Mouse (Mus musculus) liver, postnatal 0 days (tissue): ENCODE measurements around the gene Sult1d1. TPM values are rescaled to one million over a fixed set of nuclear protein-coding genes. Genes with fewer than 3 reads are reported as not detected.
"Not testable (repeated sequence)": the region's sequence is repeated elsewhere in the genome, so short reads cannot be mapped to it uniquely, and the experiment has no call there.

Source experiments
- ATAC-seq: fragments of 200-750 bp; cut with Nextera tagmentation; 2 replicates; pipeline ENCODE4 v1.8.0; 2017; ENCODE audit warnings: mild to moderate bottlenecking, moderate library complexity
- DNase-seq: peaks from one replicate; pipeline ENCODE4 v3.0.0-alpha.2; 2016
- H3K27ac ChIP-seq: fragments of 300-500 bp; sonication (generic); 2 replicates; pipeline ENCODE4 v1.5.1; 2014; ENCODE audit warnings: antibody characterized with exemption, moderate library complexity, mild to moderate bottlenecking, low read depth
- H3K27me3 ChIP-seq: fragments of 300-500 bp; sonication (generic); 2 replicates; pipeline ENCODE4 v1.6.1; 2014; ENCODE audit warnings: low read length, control low read depth, mixed read lengths; ENCODE audit not compliant: insufficient read depth
- H3K36me3 ChIP-seq: fragments of 300-500 bp; sonication (generic); replicated peaks from 2 replicates; pipeline ENCODE4 v1.6.1; 2014; ENCODE audit warnings: mild to moderate bottlenecking, control low read depth, low read length, moderate library complexity, mixed read lengths; ENCODE audit not compliant: insufficient read depth
- H3K4me1 ChIP-seq: fragments of 300-500 bp; sonication (generic); 2 replicates; pipeline ENCODE4 v1.6.1; 2014; ENCODE audit warnings: antibody characterized with exemption, mild to moderate bottlenecking, control low read depth; ENCODE audit not compliant: insufficient read depth
- H3K4me2 ChIP-seq: fragments of 300-500 bp; sonication (generic); 2 replicates; pipeline ENCODE4 v1.6.1; 2014; ENCODE audit warnings: low read depth, mild to moderate bottlenecking, low read length, moderate library complexity, mixed read lengths
- H3K4me3 ChIP-seq: fragments of 300-500 bp; sonication (generic); 2 replicates; pipeline ENCODE4 v1.5.1; 2014; ENCODE audit warnings: low read depth, low read length
- H3K9ac ChIP-seq: fragments of 300-500 bp; sonication (generic); replicated peaks from 2 replicates; pipeline ENCODE4 v1.6.1; 2014; ENCODE audit warnings: mild to moderate bottlenecking, moderate library complexity
- H3K9me3 ChIP-seq: fragments of 300-500 bp; sonication (generic); 2 replicates; pipeline ENCODE4 v1.6.1; 2016; ENCODE audit warnings: mild to moderate bottlenecking, control low read depth, low read length, mixed read lengths
- CTCF ChIP-seq: sonication (generic); IDR thresholded peaks from 2 replicates; pipeline ENCODE4 v1.5.1; 2016; ENCODE audit warnings: antibody characterized with exemption, low read depth
- EP300 ChIP-seq: IDR thresholded peaks from 2 replicates; pipeline ENCODE4 v1.6.1; 2016; ENCODE audit warnings: antibody characterized with exemption, low read depth, mild to moderate bottlenecking
- WGBS: fragments of 180-500 bp; shearing (Covaris S2); extraction: QIAGEN DNeasy Blood & Tissue Kit; methylation state at CpG from one replicate; pipeline ENCODE4 v1.1.7; 2014; ENCODE audit not compliant: insufficient replicate concordance; 5-methylcytosine and 5-hydroxymethylcytosine counted together
- polyA plus RNA-seq: library from polyadenylated mRNA; unstranded; fragments of >200 nt; fragmentation: Nextera tagmentation; extraction: Ambion mirVana; gene quantifications from 2 replicates; pipeline ENCODE4 v1.2.1, GENCODE M21; 2015

The Sult1d1 gene
- polyA plus RNA-seq, 1 experiment from 2014 or later = 57.9 TPM

GRCm38 (mm10) chr5:87562526-87562925, 6.3 kb downstream of the Sult1d1 start:
- ATAC-seq (no peak), DNase-seq (no peak)
- Histone ChIP-seq H3K9ac (no peak overlapping the region), H3K4me1 (no peaks in the 10 kb centered on the region), H3K27ac (no peak overlapping the region), H3K9me3 (no peaks in the 10 kb centered on the region), H3K36me3 (0 out of 2 replicates have a peak, but pooled peaks cover 2% of the 10 kb centered on the region), H3K27me3 (no peaks in the 10 kb centered on the region), H3K4me2 (no peak overlapping the region), H3K4me3 (no peak overlapping the region)
- WGBS = 59% methylated on average over 4 of the region's 4 CpGs
- TF ChIP-seq CTCF (no peak), EP300 (no peak)

GRCm38 (mm10) chr5:87560145-87560544, 8.7 kb downstream of the Sult1d1 start:
- no peak overlapping the region for H3K27ac ChIP-seq
- WGBS = 59% methylated on average over 5 of the region's 5 CpGs
- no peak overlapping the region for H3K4me2 ChIP-seq
- no peaks in the 10 kb centered on the region for H3K4me1 ChIP-seq
- H3K4me3 ChIP-seq = no peak overlapping the region
- H3K9ac ChIP-seq = no peak overlapping the region
- H3K9me3 ChIP-seq = no peaks in the 10 kb centered on the region
- TF ChIP-seq EP300 = no peak
- TF ChIP-seq CTCF = peak; percentile 30
- H3K27me3 ChIP-seq = no peaks in the 10 kb centered on the region
- H3K36me3 ChIP-seq = 0 out of 2 replicates have a peak, but pooled peaks cover 2% of the 10 kb centered on the region
- DNase-seq (no peak), ATAC-seq (no peak)

DNA sequence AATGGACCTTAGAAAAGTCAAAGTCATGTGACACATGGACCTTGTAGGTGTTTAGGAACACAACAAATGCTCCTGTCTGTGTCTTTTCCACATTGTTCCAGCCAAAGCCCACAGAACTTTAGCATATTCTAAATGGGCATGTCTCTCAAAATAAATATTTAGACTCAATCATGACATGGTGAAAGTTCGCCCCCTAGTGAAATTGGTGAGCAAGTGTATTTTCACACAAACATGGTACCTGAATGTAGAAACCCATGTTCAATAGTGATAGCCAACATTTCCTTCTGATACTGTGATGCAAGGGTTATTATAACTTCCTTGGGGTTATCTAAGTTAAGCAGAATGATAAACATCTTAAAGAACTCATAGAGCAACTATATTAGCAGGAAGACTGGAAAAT, 17.9 kb downstream of the Sult1d1 start:
- Histone ChIP-seq H3K4me2 (no peak overlapping the region), H3K36me3 (no peaks in the 10 kb centered on the region), H3K9ac (no peak overlapping the region), H3K4me1 (no peaks in the 10 kb centered on the region), H3K9me3 (no peaks in the 10 kb centered on the region), H3K27ac (no peak overlapping the region), H3K27me3 (no peaks in the 10 kb centered on the region), H3K4me3 (no peak overlapping the region)
- TF ChIP-seq CTCF (peak; percentile 50), EP300 (no peak)
- ATAC-seq (no peak), DNase-seq (no peak)
- WGBS = 36% methylated on average over 1 of the region's 1 CpGs

- Histone ChIP-seq H3K4me1 (no peaks in the 10 kb centered on the region), H3K27me3 (no peaks in the 10 kb centered on the region), H3K36me3 (no peaks in the 10 kb centered on the region), H3K9ac (no peak within 1 kb of the TSS), H3K27ac (peak within 1 kb of the TSS; percentile 85), H3K4me2 (no peak within 1 kb of the TSS), H3K9me3 (no peaks in the 10 kb centered on the region), H3K4me3 (no peak within 1 kb of the TSS)
- DNase-seq (no peak), ATAC-seq (peak; percentile 64; the same call in 1 of the 2 replicates)
- WGBS = 76% methylated on average over 2 of the region's 2 CpGs
- TF ChIP-seq EP300 (no peak), CTCF (no peak)
Observed at GRCm38 (mm10) chr5:87538111-87538510, 30.7 kb downstream of the Sult1d1 start, which contains the start of gene Sult1b1. TSS of gene Sult1b1 (minus strand) at chr5:87538195.

GRCm38 (mm10) chr5:87535994-87536644, 32.7 kb downstream of the Sult1d1 start:
- no peak overlapping the region; the same call in 1 of the 2 replicates for H3K9ac ChIP-seq
- H3K36me3 ChIP-seq = no peaks in the 10 kb centered on the region
- DNase-seq = peak; percentile 47
- H3K27me3 ChIP-seq = no peaks in the 10 kb centered on the region
- no peaks in the 10 kb centered on the region for H3K9me3 ChIP-seq
- peak; percentile 94 for ATAC-seq
- no peaks in the 10 kb centered on the region for H3K4me1 ChIP-seq
- H3K4me2 ChIP-seq = no peak overlapping the region
- H3K27ac ChIP-seq = peak overlapping the region; percentile 85
- no peak for TF ChIP-seq EP300
- H3K4me3 ChIP-seq = no peak overlapping the region
- WGBS = 45% methylated on average over 4 of the region's 4 CpGs

- Histone ChIP-seq H3K4me2 (no peak overlapping the region), H3K27ac (peak overlapping the region; percentile 57; the same call in 1 of the 2 replicates), H3K9me3 (no peaks in the 10 kb centered on the region), H3K4me3 (no peak overlapping the region), H3K4me1 (no peaks in the 10 kb centered on the region), H3K27me3 (no peaks in the 10 kb centered on the region), H3K36me3 (no peaks in the 10 kb centered on the region), H3K9ac (no peak overlapping the region)
- TF ChIP-seq EP300 = no peak
- TF ChIP-seq CTCF = no peak
- WGBS = 38% methylated on average over 2 of the region's 2 CpGs
- ATAC-seq (peak; percentile 66), DNase-seq (no peak)
Observed at GRCm38 (mm10) chr5:87532288-87532687, 36.5 kb downstream of the Sult1d1 start.

DNA sequence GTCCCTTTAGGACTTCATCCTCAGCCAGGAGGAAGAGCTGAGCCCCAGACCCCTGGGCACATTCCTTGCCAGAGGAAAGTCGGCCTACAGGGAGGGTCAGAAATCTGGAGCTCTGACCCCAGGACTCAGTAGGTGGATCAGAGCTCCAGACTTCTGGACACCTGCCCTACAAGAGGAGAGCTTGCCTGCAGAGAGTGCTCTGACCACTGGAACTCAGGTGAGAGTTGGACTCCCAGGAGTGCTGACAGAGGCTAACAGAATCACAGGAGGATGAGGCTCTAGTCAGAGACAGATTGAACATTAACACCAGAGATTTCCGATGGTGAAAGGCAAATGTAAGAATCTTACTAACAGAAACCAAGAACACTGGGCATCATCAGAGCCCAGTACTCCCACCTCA, 45.3 kb downstream of the Sult1d1 start:
- ATAC-seq = not testable (repeated sequence)

More for the DNA sequence above, 45.3 kb downstream of the Sult1d1 start:
- H3K36me3 ChIP-seq, H3K4me2 ChIP-seq, DNase-seq, H3K9me3 ChIP-seq, H3K27me3 ChIP-seq, H3K4me1 ChIP-seq, H3K9ac ChIP-seq, H3K4me3 ChIP-seq, H3K27ac ChIP-seq: not testable (repeated sequence)
- WGBS = 80% methylated on average over 2 of the region's 2 CpGs
